Mouse (Mus musculus) left cerebral cortex, postnatal 14 days (tissue): Measurements from ENCODE around the gene Kat2a. TPM values are rescaled to one million over a fixed set of nuclear protein-coding genes. Genes with fewer than 3 reads are reported as not detected.
A peak's percentile ranks its signal among the peaks of the same experiment; 100 is the strongest.
"Not testable (repeated sequence)": the region's sequence is repeated elsewhere in the genome, so short reads cannot be mapped to it uniquely, and the experiment has no call there.

Experiments
- DNase-seq, 2 experiments: peaks; one replicate each; pipeline ENCODE4 v3.0.0; 2021 to 2022; ENCODE audit warnings: low spot score in 2 of 2, mixed read lengths in 1 of 2
- intact Hi-C: fragments of 180-260 bp; cut with DNase I; formaldehyde crosslinking; loops from one replicate; pipeline ENCODE4 v1.15.1; 2025
- total RNA-seq, 2 experiments: library from RNA; stranded (reverse); gene quantifications; 2 replicates each; pipeline ENCODE4 v1.2.3; 2021

The Kat2a gene
- total RNA-seq, 2 experiments from 2014 or later, result 63.2 to 64.1 TPM

DNA sequence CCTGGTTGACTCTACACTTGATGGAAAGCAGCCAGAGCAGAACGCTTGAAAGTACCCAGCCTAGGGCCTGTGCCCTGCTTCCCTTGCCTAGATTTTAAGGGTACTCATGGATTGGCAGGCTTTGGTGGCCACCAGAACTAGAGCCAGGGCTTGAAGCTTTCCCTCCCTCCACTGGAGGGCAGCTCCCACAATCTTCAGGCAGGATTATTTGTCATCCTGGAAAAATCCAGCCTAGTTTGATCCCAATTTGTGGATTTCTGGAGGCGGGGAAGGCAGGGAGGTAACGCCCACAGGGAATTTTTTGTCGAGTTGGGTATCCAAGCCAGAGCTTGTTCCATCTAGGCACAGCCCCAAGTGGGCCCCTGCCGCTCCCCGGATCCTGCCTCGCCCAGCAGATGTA is 21.9 kb downstream of the Kat2a start:
- no peak for DNase-seq
- intact Hi-C loops, result no loop called here

DNA sequence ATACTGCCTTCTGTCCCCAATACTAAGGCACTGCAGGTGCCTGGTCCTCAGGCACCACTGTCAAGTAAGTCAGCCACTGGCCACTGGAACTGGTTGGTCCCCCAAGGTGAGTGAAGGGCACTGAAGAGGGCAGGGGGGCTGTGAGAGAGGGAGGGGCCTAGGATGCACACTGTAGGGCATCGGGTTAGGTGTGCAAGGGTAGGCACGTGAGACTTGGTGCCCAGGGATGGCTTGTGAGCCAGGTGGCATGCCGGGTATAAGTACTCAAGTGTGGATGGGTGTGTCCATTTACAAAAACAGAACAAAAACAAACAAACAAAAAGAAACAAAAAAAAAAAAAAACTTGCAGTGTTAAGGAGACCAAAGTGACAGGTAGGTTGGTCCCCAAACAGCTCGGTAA is 23.8 kb downstream of the Kat2a start:
- intact Hi-C loops, result no loop called here
- no peak for DNase-seq

DNA sequence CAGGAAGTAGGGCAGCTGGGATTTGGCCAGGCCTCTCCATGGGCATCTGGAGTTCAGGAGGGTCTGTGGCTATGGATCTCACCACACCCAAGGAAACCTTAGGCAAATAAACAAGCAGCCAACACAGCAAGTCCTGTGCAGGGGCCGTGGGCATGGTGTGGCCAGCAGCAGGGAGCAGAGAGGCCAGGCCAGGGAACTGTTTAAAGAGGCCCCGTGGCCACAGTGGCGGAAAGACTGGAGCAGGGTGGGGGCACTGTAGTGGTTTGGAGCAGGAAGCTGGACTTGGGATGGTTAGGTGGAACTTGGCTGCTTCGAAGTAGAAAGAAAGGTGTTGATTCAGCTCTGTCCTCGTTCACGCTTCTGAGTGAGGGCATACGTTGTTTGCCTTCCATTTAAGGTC is 25.0 kb downstream of the Kat2a start:
- no peak for DNase-seq
- intact Hi-C loops, result no loop called here

DNA sequence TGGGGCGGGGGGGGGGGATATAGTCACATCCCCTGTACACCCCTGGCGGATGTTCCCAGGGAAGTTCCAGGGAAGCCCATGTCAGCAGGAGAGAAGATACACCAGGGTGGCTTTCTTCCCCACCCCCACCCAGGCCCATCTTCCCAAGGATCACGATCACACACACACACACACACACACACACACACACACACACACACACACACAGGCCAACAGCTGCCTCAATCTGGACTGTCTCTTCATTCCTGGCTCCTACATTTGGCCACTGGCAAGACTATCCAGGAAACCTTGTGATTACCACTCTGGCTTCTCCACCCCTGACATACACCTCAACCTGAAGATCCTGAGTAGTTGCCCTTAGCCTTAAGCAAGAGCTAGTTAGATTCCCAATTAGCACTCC is 26.9 kb downstream of the Kat2a start:
- DNase-seq, result no peak
- intact Hi-C loops, result no loop called here

DNA sequence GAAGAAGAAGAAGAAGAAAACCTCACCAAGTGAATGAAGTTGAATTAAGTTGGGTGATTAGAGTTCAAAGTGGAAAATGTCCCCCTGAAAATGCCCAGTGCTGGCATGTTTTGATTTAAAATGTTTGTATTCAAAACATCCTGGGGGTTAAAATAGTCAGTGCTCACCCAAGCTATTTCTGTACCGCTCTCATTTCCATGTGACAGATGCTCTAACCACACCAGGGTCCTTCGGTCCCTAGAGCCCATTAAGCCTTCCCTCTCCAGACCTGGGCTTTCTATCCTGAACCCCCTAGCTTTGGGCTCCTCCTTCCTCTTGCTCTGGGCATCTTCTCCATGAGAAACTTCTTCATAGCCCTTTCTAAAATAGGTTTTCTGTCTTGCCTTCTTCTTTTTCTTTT is 28.2 kb downstream of the Kat2a start:
- no peak for DNase-seq
- intact Hi-C loops, result no loop called here

GRCm38 (mm10) chr11:100682526-100682925 is 29.7 kb downstream of the Kat2a start:
- no peak for DNase-seq
- intact Hi-C loops, result no loop called here

DNA sequence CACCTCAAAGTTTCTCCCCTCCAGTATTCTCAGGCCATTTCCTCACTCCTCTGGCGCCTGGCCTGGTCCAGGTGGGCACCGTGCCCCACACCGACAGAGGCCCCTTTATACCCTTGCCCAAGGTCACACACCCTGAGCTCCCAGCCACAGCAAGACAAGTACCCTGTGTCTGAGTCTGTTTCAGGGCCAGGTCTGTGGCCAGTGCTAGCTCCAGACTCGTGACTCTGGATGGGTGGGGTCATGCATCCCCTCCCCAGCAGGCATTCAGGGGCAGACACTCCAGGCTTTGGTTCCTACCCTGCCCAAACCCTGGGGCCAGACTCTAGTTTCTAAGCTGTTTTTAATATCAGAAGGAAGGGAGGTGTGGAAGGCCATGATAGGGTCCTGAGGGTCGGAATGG is 30.4 kb downstream of the Kat2a start:
- intact Hi-C loops, result no loop called here
- DNase-seq, result no peak

GRCm38 (mm10) chr11:100677810-100678209 is 34.5 kb downstream of the Kat2a start:
- intact Hi-C loops, result no loop called here
- peak; percentile 40 to 45 for DNase-seq

DNA sequence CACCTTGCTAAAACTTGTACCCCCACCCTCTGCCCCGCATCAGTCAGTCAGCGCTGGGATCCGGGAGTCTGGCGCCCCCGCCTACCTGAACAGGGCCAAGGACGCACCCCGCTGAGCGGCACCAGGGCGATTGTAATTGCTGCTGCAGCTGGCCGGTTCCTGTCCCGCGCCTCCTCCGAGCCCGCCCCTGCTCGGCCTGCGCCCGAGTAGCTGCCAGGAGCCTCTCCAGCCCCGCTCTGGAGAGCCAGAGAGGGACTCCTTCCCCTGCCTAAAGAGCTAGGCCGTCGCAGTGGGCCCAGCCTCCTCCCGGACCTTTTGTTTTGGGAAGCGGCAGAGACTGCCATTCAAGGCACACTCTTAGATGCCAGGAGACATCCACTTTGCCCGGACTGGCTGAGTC is 39.1 kb downstream of the Kat2a start:
- DNase-seq, result no peak

DNA sequence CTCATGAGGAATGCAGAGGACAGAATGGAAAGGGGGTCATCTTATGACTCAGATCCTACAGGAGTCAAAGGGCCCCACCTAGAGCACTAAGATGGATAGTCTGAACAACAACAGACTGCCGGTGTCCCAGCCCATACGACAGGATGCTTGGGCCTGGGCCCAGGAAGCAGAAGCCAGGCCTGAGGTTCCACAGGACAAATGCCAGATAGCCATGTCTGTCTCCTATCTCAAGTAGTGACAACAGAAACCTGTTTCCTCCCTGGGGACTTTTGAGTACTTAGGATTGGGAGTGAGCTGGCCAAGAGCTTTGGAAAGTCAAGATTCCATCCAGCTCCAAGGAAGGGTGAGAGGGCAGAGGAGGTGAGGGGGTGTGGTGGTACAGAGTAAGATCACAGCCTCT is 40.3 kb downstream of the Kat2a start:
- no peak for DNase-seq
- intact Hi-C loops, result no loop called here

More for the DNA sequence above, 39.1 kb downstream of the Kat2a start:
- intact Hi-C loops, result no loop called here

DNA sequence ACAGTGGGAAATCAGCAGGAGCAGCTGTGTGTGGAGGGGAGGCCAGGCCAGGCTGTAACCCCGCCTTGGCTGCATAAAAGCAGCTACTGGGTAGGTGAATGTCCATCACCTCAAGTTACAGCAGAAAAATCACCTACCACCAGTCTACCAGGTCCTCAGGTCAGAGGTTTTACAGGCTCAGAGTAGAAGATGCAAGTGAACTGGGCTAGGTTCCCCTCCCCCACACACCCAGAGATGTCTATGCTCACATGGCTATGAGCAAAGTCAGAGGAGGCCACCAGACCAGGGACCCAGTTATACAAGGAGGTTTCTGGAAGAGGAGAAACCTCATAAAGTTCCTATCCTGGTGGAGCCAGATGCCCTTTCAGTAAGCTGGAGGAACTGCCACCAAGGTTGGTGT is 41.2 kb downstream of the Kat2a start:
- DNase-seq, result no peak
- intact Hi-C loops, result no loop called here

DNA sequence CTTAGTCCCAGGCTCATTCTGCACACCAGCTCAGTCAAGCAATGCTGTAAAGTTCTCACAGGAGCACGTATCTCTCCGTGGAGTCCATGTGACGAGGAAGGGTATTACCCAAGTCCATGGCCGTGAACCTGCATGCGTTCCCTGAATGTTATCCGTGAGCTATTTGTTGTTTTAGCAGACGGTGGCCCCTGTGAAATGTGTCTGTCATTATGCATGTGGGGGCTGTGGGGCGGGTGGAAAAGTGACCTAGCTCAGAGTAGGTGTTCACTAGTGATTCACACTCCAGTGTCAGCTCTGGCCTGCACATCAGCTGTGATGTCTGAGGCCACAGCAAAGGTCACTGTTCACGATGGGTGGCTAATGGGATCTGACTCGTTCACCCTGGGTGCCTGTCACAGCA is 52.5 kb downstream of the Kat2a start:
- intact Hi-C loops, result no loop called here
- no peak for DNase-seq

DNA sequence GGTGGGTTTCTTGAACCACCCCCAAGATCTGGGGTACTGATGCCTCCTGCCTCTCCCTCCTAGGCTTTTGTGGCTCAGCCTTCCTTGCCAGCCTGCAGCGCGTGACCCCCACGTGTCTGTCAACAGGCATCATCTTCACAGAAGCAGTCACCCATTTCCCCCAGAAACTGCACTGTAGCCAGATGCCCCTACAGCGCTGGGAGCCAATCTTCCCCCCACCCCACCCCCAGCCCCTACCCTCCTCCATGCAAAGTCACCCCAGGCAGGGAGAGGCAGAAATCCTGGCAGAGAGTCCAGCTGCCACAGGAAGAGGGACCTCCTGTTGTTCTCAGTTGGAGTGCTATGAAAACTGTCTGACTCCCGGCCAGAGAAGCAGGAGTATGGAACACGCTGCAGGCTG is 55.8 kb downstream of the Kat2a start:
- peak in 1 of 2 experiments; percentile 26 for DNase-seq
- intact Hi-C loops, result no loop called here

DNA sequence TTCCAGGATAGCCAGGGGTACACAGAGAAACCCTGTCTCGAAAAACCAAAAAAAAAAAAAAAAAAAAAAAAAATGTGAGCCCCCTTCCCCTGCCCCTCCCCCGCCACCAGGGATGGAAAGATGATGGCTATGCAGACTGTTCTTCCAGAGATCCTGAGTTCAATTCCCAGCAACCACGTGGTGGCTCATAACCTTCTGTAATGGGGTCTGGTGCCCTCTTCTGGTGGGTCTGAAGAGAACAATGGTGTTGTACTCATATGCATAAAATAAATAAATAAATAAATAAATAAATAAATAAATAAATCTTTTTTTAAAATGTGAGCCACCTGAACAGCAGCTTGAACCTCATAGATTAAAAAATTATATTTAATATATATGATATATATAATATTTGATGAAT is 56.7 kb downstream of the Kat2a start:
- intact Hi-C loops, DNase-seq: not testable (repeated sequence)

Other genes starting within 250 kb of the Kat2a start
- gene Klhl11, start 239.7 kb downstream of the Kat2a start, total RNA-seq, result 10 to 100 TPM; 81.8 to 82.1 TPM
- gene Acly, start 184.5 kb downstream of the Kat2a start, total RNA-seq, result 100 to 1,000 TPM; 116 to 121 TPM
- gene Ttc25, start 166.9 kb downstream of the Kat2a start, total RNA-seq, result under 1 TPM; 0.40 to 0.51 TPM
- 100 to 1,000 TPM; 158 to 245 TPM for gene Cnp, start 137.6 kb downstream of the Kat2a start, total RNA-seq
- 10 to 100 TPM; 23.9 to 25.4 TPM for gene Nkiras2, start 93.2 kb downstream of the Kat2a start, total RNA-seq
- gene Dnajc7, start 92.3 kb downstream of the Kat2a start, total RNA-seq, result 100 to 1,000 TPM; 239 to 244 TPM
- gene Zfp385c, start 20.0 kb downstream of the Kat2a start, total RNA-seq, result under 1 TPM; 0.19 to 0.33 TPM
- gene Dhx58, start 8.2 kb downstream of the Kat2a start, total RNA-seq, result 1 to 10 TPM; 1.9 to 2.0 TPM
- not detected for gene Hspb9, start 1.4 kb upstream of the Kat2a start, total RNA-seq
- 100 to 1,000 TPM; 159 to 161 TPM for gene Rab5c, start 25.8 kb upstream of the Kat2a start, total RNA-seq
- gene Kcnh4, start 47.5 kb upstream of the Kat2a start, total RNA-seq, result 10 to 100 TPM; 10.1 to 13.7 TPM
- not detected for gene Hcrt, start 50.5 kb upstream of the Kat2a start, total RNA-seq
- gene Ghdc, start 58.5 kb upstream of the Kat2a start, total RNA-seq, result 1 to 10 TPM; 5.3 to 6.5 TPM
- 10 to 100 TPM; 14.6 to 19.9 TPM for gene Stat5b, start 138.3 kb upstream of the Kat2a start, total RNA-seq
- 1 to 10 TPM; 2.5 to 2.6 TPM for gene Stat5a, start 146.9 kb upstream of the Kat2a start, total RNA-seq
- 10 to 100 TPM; 32.9 to 34.2 TPM for gene Stat3, start 227.1 kb upstream of the Kat2a start, total RNA-seq